Mouse (Mus musculus): ENCODE measurements around the gene Heyl. TPM values are rescaled to one million over a fixed set of nuclear protein-coding genes. Genes with fewer than 3 reads are reported as not detected.

Heyl gene
- polyA plus RNA-seq (2015; fragmentation: Nextera tagmentation; extraction: Ambion mirVana), result 13.7 and 13.9 TPM in 2 replicates

- ATAC-seq, result peak; percentile 85
- Histone ChIP-seq H3K27me3 (replicated peaks) (peaks cover 7% of the 10 kb centered on the region; the same call in 1 of the 2 replicates), H3K4me1 (replicated peaks) (peaks cover 27% of the 10 kb centered on the region), H3K9me3 (no peaks in the 10 kb centered on the region), H3K4me3 (replicated peaks) (peak within 1 kb of the TSS; percentile 47), H3K36me3 (no peaks in the 10 kb centered on the region), H3K4me2 (replicated peaks) (peak within 1 kb of the TSS; percentile 95), H3K27ac (peak within 1 kb of the TSS; percentile 29; the same call in 1 of the 2 replicates), H3K9ac (peak within 1 kb of the TSS; percentile 46)
- WGBS, result 2% methylated on average over 50 of the region's 52 CpGs
Observed at GRCm38 (mm10) chr4:123233492-123234084, at the start of gene Heyl. TSS of gene Heyl (plus strand) at chr4:123233556.

GRCm38 (mm10) chr4:123184816-123185215, 48.5 kb upstream of the Heyl start:
- H3K4me1 ChIP-seq (replicated peaks), result peaks cover 12% of the 10 kb centered on the region
- no peaks in the 10 kb centered on the region for H3K9me3 ChIP-seq
- H3K9ac ChIP-seq, result no peak overlapping the region
- H3K36me3 ChIP-seq, result no peaks in the 10 kb centered on the region
- no peak for ATAC-seq
- no peak overlapping the region for H3K27ac ChIP-seq
- no peak overlapping the region for H3K4me2 ChIP-seq (replicated peaks)
- no peak overlapping the region for H3K4me3 ChIP-seq (replicated peaks)
- H3K27me3 ChIP-seq (replicated peaks), result peaks cover 41% of the 10 kb centered on the region
- 57% methylated on average over 3 of the region's 3 CpGs for WGBS

GRCm38 (mm10) chr4:123192336-123192735, 41.0 kb upstream of the Heyl start:
- no peak overlapping the region for H3K9ac ChIP-seq

GRCm38 (mm10) chr4:123193791-123194190, 39.6 kb upstream of the Heyl start:
- Histone ChIP-seq H3K36me3 (no peaks in the 10 kb centered on the region), H3K4me1 (replicated peaks) (no peaks in the 10 kb centered on the region), H3K27me3 (replicated peaks) (0 out of 2 replicates have a peak, but pooled peaks cover 2% of the 10 kb centered on the region), H3K9me3 (no peaks in the 10 kb centered on the region), H3K4me2 (replicated peaks) (no peak overlapping the region), H3K9ac (no peak overlapping the region), H3K4me3 (replicated peaks) (no peak overlapping the region), H3K27ac (no peak overlapping the region)
- WGBS, result 83% methylated on average over 11 of the region's 11 CpGs
- no peak for ATAC-seq

More at GRCm38 (mm10) chr4:123192336-123192735, 41.0 kb upstream of the Heyl start:
- 81% methylated on average over 11 of the region's 11 CpGs for WGBS
- Histone ChIP-seq H3K9me3 (no peaks in the 10 kb centered on the region), H3K36me3 (no peaks in the 10 kb centered on the region), H3K4me2 (replicated peaks) (no peak overlapping the region), H3K27me3 (replicated peaks) (no peaks in the 10 kb centered on the region; the same call in 1 of the 2 replicates), H3K4me1 (replicated peaks) (no peaks in the 10 kb centered on the region), H3K4me3 (replicated peaks) (no peak overlapping the region), H3K27ac (no peak overlapping the region)
- no peak for ATAC-seq

GRCm38 (mm10) chr4:123196695-123197094, 36.7 kb upstream of the Heyl start:
- 57% methylated on average over 6 of the region's 6 CpGs for WGBS
- Histone ChIP-seq H3K27me3 (replicated peaks) (peaks cover 14% of the 10 kb centered on the region), H3K4me3 (replicated peaks) (no peak overlapping the region), H3K27ac (no peak overlapping the region), H3K4me1 (replicated peaks) (peaks cover 6% of the 10 kb centered on the region), H3K9me3 (no peaks in the 10 kb centered on the region), H3K36me3 (no peaks in the 10 kb centered on the region), H3K4me2 (replicated peaks) (no peak overlapping the region), H3K9ac (no peak overlapping the region)
- no peak for ATAC-seq

- Histone ChIP-seq H3K4me3 (replicated peaks) (peak overlapping the region; percentile 38), H3K36me3 (no peaks in the 10 kb centered on the region), H3K9me3 (no peaks in the 10 kb centered on the region), H3K9ac (no peak overlapping the region), H3K4me1 (replicated peaks) (peaks cover 10% of the 10 kb centered on the region), H3K27ac (no peak overlapping the region), H3K27me3 (replicated peaks) (peaks cover 28% of the 10 kb centered on the region), H3K4me2 (replicated peaks) (peak overlapping the region; percentile 85)
- peak; percentile 86 for ATAC-seq
- WGBS, result 4% methylated on average over 15 of the region's 15 CpGs
Observed at GRCm38 (mm10) chr4:123200771-123201185, 32.6 kb upstream of the Heyl start.

GRCm38 (mm10) chr4:123201186-123202093, 31.9 kb upstream of the Heyl start, which contains the start of gene Nt5c1a:
TSS of gene Nt5c1a (plus strand) at chr4:123201504.
- peak within 1 kb of the TSS; percentile 38 for H3K4me3 ChIP-seq (replicated peaks)
- H3K27ac ChIP-seq, result no peak within 1 kb of the TSS
- peak within 1 kb of the TSS; percentile 85 for H3K4me2 ChIP-seq (replicated peaks)
- peak; percentile 58 for ATAC-seq
- no peaks in the 10 kb centered on the region for H3K9me3 ChIP-seq
- peak within 1 kb of the TSS; percentile 33; the same call in 1 of the 2 replicates for H3K9ac ChIP-seq
- 2% methylated on average over 58 of the region's 58 CpGs for WGBS
- H3K27me3 ChIP-seq (replicated peaks), result peaks cover 28% of the 10 kb centered on the region
- peaks cover 10% of the 10 kb centered on the region for H3K4me1 ChIP-seq (replicated peaks)
- no peaks in the 10 kb centered on the region for H3K36me3 ChIP-seq

GRCm38 (mm10) chr4:123202094-123202420, 31.3 kb upstream of the Heyl start:
- no peaks in the 10 kb centered on the region for H3K36me3 ChIP-seq
- 19% methylated on average over 8 of the region's 8 CpGs for WGBS
- H3K9ac ChIP-seq, result no peak overlapping the region
- H3K4me1 ChIP-seq (replicated peaks), result peaks cover 10% of the 10 kb centered on the region
- peak overlapping the region; percentile 38 for H3K4me3 ChIP-seq (replicated peaks)
- peaks cover 28% of the 10 kb centered on the region for H3K27me3 ChIP-seq (replicated peaks)
- H3K9me3 ChIP-seq, result no peaks in the 10 kb centered on the region
- no peak overlapping the region for H3K27ac ChIP-seq
- peak overlapping the region; percentile 85 for H3K4me2 ChIP-seq (replicated peaks)
- no peak for ATAC-seq

GRCm38 (mm10) chr4:123207337-123207736, 26.0 kb upstream of the Heyl start:
- Histone ChIP-seq H3K27ac (no peak overlapping the region), H3K27me3 (replicated peaks) (peaks cover 8% of the 10 kb centered on the region), H3K4me3 (replicated peaks) (no peak overlapping the region), H3K4me2 (replicated peaks) (no peak overlapping the region), H3K4me1 (replicated peaks) (no peaks in the 10 kb centered on the region), H3K9me3 (no peaks in the 10 kb centered on the region), H3K36me3 (no peaks in the 10 kb centered on the region), H3K9ac (no peak overlapping the region)
- 72% methylated on average over 5 of the region's 5 CpGs for WGBS
- ATAC-seq, result no peak

- no peaks in the 10 kb centered on the region for H3K27me3 ChIP-seq (replicated peaks)
- no peak overlapping the region for H3K4me2 ChIP-seq (replicated peaks)
- H3K27ac ChIP-seq, result no peak overlapping the region
- no peak for ATAC-seq
- H3K9ac ChIP-seq, result no peak overlapping the region
- H3K9me3 ChIP-seq, result no peaks in the 10 kb centered on the region
- no peaks in the 10 kb centered on the region for H3K4me1 ChIP-seq (replicated peaks)
- 57% methylated on average over 8 of the region's 8 CpGs for WGBS
- H3K4me3 ChIP-seq (replicated peaks), result no peak overlapping the region
- H3K36me3 ChIP-seq, result no peaks in the 10 kb centered on the region
Observed at GRCm38 (mm10) chr4:123210996-123211395, 22.4 kb upstream of the Heyl start.

GRCm38 (mm10) chr4:123211453-123211852, 21.9 kb upstream of the Heyl start:
- H3K9ac ChIP-seq, result no peak overlapping the region
- 43% methylated on average over 5 of the region's 5 CpGs for WGBS
- no peaks in the 10 kb centered on the region for H3K36me3 ChIP-seq
- H3K4me2 ChIP-seq (replicated peaks), result no peak overlapping the region
- no peaks in the 10 kb centered on the region for H3K9me3 ChIP-seq
- no peak overlapping the region for H3K4me3 ChIP-seq (replicated peaks)
- no peak overlapping the region for H3K27ac ChIP-seq
- no peaks in the 10 kb centered on the region for H3K27me3 ChIP-seq (replicated peaks)
- no peak for ATAC-seq
- no peaks in the 10 kb centered on the region for H3K4me1 ChIP-seq (replicated peaks)

GRCm38 (mm10) chr4:123212330-123212729, 21.0 kb upstream of the Heyl start:
- WGBS, result 56% methylated on average over 2 of the region's 2 CpGs
- no peaks in the 10 kb centered on the region for H3K27me3 ChIP-seq (replicated peaks)
- H3K9me3 ChIP-seq, result no peaks in the 10 kb centered on the region
- H3K27ac ChIP-seq, result no peak overlapping the region
- H3K4me3 ChIP-seq (replicated peaks), result no peak overlapping the region
- no peaks in the 10 kb centered on the region for H3K36me3 ChIP-seq
- H3K4me1 ChIP-seq (replicated peaks), result no peaks in the 10 kb centered on the region
- no peak overlapping the region for H3K4me2 ChIP-seq (replicated peaks)
- no peak for ATAC-seq
- no peak overlapping the region for H3K9ac ChIP-seq

Measured in intestine, embryonic 15.5 days (tissue).